Mouse (Mus musculus) limb, embryonic 10.5 days (tissue): ENCODE data around the gene Rnf216. TPM values are rescaled to one million over a fixed set of nuclear protein-coding genes. Genes with fewer than 3 reads are reported as not detected.

Experiments used
- DNase-seq: peaks from one replicate; pipeline ENCODE4 v3.0.0-alpha.2; 2017; ENCODE audit warnings: low spot score
- H3K27ac ChIP-seq: fragments of 300-500 bp; sonication (generic); 2 replicates; pipeline ENCODE4 v1.5.1; 2016; ENCODE audit warnings: mild to moderate bottlenecking
- H3K27me3 ChIP-seq: fragments of 300-500 bp; sonication (generic); 2 replicates; pipeline ENCODE4 v1.6.1; 2016; ENCODE audit warnings: low read depth, mild to moderate bottlenecking; ENCODE audit not compliant: poor library complexity, severe bottlenecking
- H3K36me3 ChIP-seq: fragments of 300-500 bp; sonication (generic); 2 replicates; pipeline ENCODE4 v1.6.1; 2016; ENCODE audit warnings: mild to moderate bottlenecking, moderate library complexity
- H3K4me1 ChIP-seq: fragments of 300-500 bp; sonication (generic); 2 replicates; pipeline ENCODE4 v1.6.1; 2016
- H3K4me3 ChIP-seq: fragments of 300-500 bp; sonication (generic); 2 replicates; pipeline ENCODE4 v1.5.1; 2016; ENCODE audit warnings: mild to moderate bottlenecking, moderate library complexity
- H3K9me3 ChIP-seq: fragments of 300-500 bp; sonication (generic); replicated peaks from 2 replicates; pipeline ENCODE4 v1.6.1; 2016; ENCODE audit warnings: mild to moderate bottlenecking
- WGBS: fragments of 180-500 bp; shearing (Covaris S2); methylation state at CpG from one replicate; pipeline ENCODE4 v1.1.7; 2016; 5-methylcytosine and 5-hydroxymethylcytosine counted together
- polyA plus RNA-seq: library from polyadenylated mRNA; unstranded; fragments of >200 nt; fragmentation: Nextera tagmentation; extraction: Ambion mirVana; gene quantifications from 2 replicates; pipeline ENCODE4 v1.2.1, GENCODE M21; 2016

The Rnf216 gene
- polyA plus RNA-seq, 1 experiment from 2014 or later: 51.5 TPM

- Histone ChIP-seq H3K4me3 (no peak overlapping the region), H3K36me3 (peaks cover 73% of the 10 kb centered on the region), H3K27me3 (no peaks in the 10 kb centered on the region), H3K9me3 (no peaks in the 10 kb centered on the region), H3K27ac (no peak overlapping the region), H3K4me1 (no peaks in the 10 kb centered on the region)
- WGBS: 63% methylated on average over 2 of the region's 2 CpGs
- DNase-seq: no peak
Observed at GRCm38 (mm10) chr5:143058208-143058607, 54.6 kb downstream of the Rnf216 start.

- 82% methylated on average over 1 of the region's 1 CpGs for WGBS
- H3K9me3 ChIP-seq: no peaks in the 10 kb centered on the region
- H3K4me3 ChIP-seq: no peak overlapping the region
- no peaks in the 10 kb centered on the region for H3K4me1 ChIP-seq
- peaks cover 71% of the 10 kb centered on the region for H3K36me3 ChIP-seq
- DNase-seq: no peak
- no peaks in the 10 kb centered on the region for H3K27me3 ChIP-seq
- H3K27ac ChIP-seq: no peak overlapping the region
Observed at GRCm38 (mm10) chr5:143057753-143058152, 55.0 kb downstream of the Rnf216 start.

- DNase-seq: no peak
Observed at GRCm38 (mm10) chr5:143056191-143056880, 56.5 kb downstream of the Rnf216 start.

GRCm38 (mm10) chr5:143055501-143056125 is 57.2 kb downstream of the Rnf216 start:
- H3K4me1 ChIP-seq: no peaks in the 10 kb centered on the region
- no peaks in the 10 kb centered on the region for H3K9me3 ChIP-seq
- no peak overlapping the region for H3K27ac ChIP-seq
- no peaks in the 10 kb centered on the region for H3K27me3 ChIP-seq
- H3K36me3 ChIP-seq: peaks cover 71% of the 10 kb centered on the region
- H3K4me3 ChIP-seq: no peak overlapping the region
- DNase-seq: no peak
- WGBS: 72% methylated on average over 3 of the region's 3 CpGs

More at GRCm38 (mm10) chr5:143056191-143056880, 56.5 kb downstream of the Rnf216 start:
- Histone ChIP-seq H3K27ac (no peak overlapping the region), H3K4me1 (no peaks in the 10 kb centered on the region), H3K27me3 (no peaks in the 10 kb centered on the region), H3K9me3 (no peaks in the 10 kb centered on the region), H3K4me3 (no peak overlapping the region), H3K36me3 (peaks cover 71% of the 10 kb centered on the region)
- WGBS: 86% methylated on average over 4 of the region's 4 CpGs

- Histone ChIP-seq H3K9me3 (no peaks in the 10 kb centered on the region), H3K27ac (no peak overlapping the region), H3K36me3 (peaks cover 71% of the 10 kb centered on the region), H3K4me3 (no peak overlapping the region), H3K27me3 (no peaks in the 10 kb centered on the region), H3K4me1 (no peaks in the 10 kb centered on the region)
- 90% methylated on average over 2 of the region's 2 CpGs for whole genome bisulfite sequencing
- no peak for DNase-seq
Observed at GRCm38 (mm10) chr5:143054703-143055102, 58.1 kb downstream of the Rnf216 start.

- DNase-seq: no peak
- 67% methylated on average over 5 of the region's 5 CpGs for WGBS
- Histone ChIP-seq H3K9me3 (no peaks in the 10 kb centered on the region), H3K36me3 (peaks cover 68% of the 10 kb centered on the region), H3K4me3 (no peak overlapping the region), H3K27me3 (no peaks in the 10 kb centered on the region), H3K27ac (no peak overlapping the region; the same call in 1 of the 2 replicates), H3K4me1 (no peaks in the 10 kb centered on the region)
Observed at GRCm38 (mm10) chr5:143053132-143053972, 59.4 kb downstream of the Rnf216 start.

- H3K4me1 ChIP-seq: no peaks in the 10 kb centered on the region
- no peaks in the 10 kb centered on the region for H3K9me3 ChIP-seq
- 97% methylated on average over 2 of the region's 2 CpGs for WGBS
- peaks cover 66% of the 10 kb centered on the region for H3K36me3 ChIP-seq
- no peaks in the 10 kb centered on the region for H3K27me3 ChIP-seq
- no peak for DNase-seq
- no peak overlapping the region for H3K4me3 ChIP-seq
- H3K27ac ChIP-seq: no peak overlapping the region
Observed at GRCm38 (mm10) chr5:143052677-143053076, 60.1 kb downstream of the Rnf216 start.

- Histone ChIP-seq H3K27ac (no peak overlapping the region), H3K4me3 (no peak overlapping the region), H3K27me3 (no peaks in the 10 kb centered on the region), H3K4me1 (no peaks in the 10 kb centered on the region), H3K9me3 (no peaks in the 10 kb centered on the region), H3K36me3 (peaks cover 69% of the 10 kb centered on the region)
- WGBS: 93% methylated on average over 6 of the region's 6 CpGs
- no peak for DNase-seq
Observed at GRCm38 (mm10) chr5:143051851-143052250, 60.9 kb downstream of the Rnf216 start.

GRCm38 (mm10) chr5:143050273-143050672 is 62.5 kb downstream of the Rnf216 start:
- H3K36me3 ChIP-seq: peaks cover 71% of the 10 kb centered on the region

GRCm38 (mm10) chr5:143049746-143050145 is 63.0 kb downstream of the Rnf216 start:
- Histone ChIP-seq H3K27me3 (no peaks in the 10 kb centered on the region), H3K36me3 (peaks cover 76% of the 10 kb centered on the region), H3K4me1 (no peaks in the 10 kb centered on the region), H3K4me3 (no peak overlapping the region), H3K27ac (no peak overlapping the region), H3K9me3 (no peaks in the 10 kb centered on the region)
- WGBS: 87% methylated on average over 4 of the region's 4 CpGs
- no peak for DNase-seq

More at GRCm38 (mm10) chr5:143050273-143050672, 62.5 kb downstream of the Rnf216 start:
- no peak overlapping the region for H3K27ac ChIP-seq
- H3K27me3 ChIP-seq: no peaks in the 10 kb centered on the region
- no peaks in the 10 kb centered on the region for H3K9me3 ChIP-seq
- H3K4me1 ChIP-seq: no peaks in the 10 kb centered on the region
- DNase-seq: no peak
- WGBS: 86% methylated on average over 5 of the region's 5 CpGs
- H3K4me3 ChIP-seq: no peak overlapping the region

GRCm38 (mm10) chr5:143049013-143049385 is 63.8 kb downstream of the Rnf216 start:
- peaks cover 82% of the 10 kb centered on the region for H3K36me3 ChIP-seq
- no peaks in the 10 kb centered on the region for H3K4me1 ChIP-seq
- 82% methylated on average over 1 of the region's 1 CpGs for WGBS
- H3K9me3 ChIP-seq: no peaks in the 10 kb centered on the region
- H3K27ac ChIP-seq: no peak overlapping the region
- H3K27me3 ChIP-seq: no peaks in the 10 kb centered on the region
- no peak overlapping the region for H3K4me3 ChIP-seq
- DNase-seq: no peak

- Histone ChIP-seq H3K9me3 (no peaks in the 10 kb centered on the region), H3K27ac (no peak overlapping the region), H3K36me3 (peaks cover 79% of the 10 kb centered on the region), H3K27me3 (no peaks in the 10 kb centered on the region), H3K4me3 (no peak overlapping the region), H3K4me1 (no peaks in the 10 kb centered on the region)
- DNase-seq: no peak
Observed at GRCm38 (mm10) chr5:143048232-143049012, 64.4 kb downstream of the Rnf216 start.
